Mouse (Mus musculus) layer of hippocampus, adult 11-12 months (tissue): ENCODE measurements at regions not wholly inside any gene's neighbourhood (a gene's known extent, or its start where the extent isn't known, plus 50 kb on each side); places are given as distances from the start of the nearest gene placed in this dataset.

Source experiments
- DNase-seq: peaks from one replicate; pipeline ENCODE4 v3.0.0; 2022; ENCODE audit warnings: low spot score

DNA sequence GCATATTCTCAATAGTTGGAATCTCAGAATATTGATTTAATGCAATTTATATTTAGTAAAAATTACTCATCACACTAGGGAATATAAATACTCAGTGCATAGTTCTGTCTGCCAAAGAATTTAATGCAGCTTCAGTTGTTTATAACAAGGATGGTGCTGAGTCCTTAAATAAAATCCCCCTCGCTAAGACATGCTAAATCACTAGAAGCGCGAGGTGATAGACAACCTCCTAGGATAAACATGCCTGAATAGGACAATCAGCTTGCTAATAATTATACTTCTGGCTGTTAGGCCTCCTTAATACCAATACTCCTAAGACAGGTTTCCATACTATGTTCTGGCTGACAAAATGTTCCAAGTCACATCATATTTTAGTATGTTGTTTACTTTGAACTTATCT lies 3650.0 kb downstream of the 9330182O14Rik start:
- DNase-seq, result no peak

DNA sequence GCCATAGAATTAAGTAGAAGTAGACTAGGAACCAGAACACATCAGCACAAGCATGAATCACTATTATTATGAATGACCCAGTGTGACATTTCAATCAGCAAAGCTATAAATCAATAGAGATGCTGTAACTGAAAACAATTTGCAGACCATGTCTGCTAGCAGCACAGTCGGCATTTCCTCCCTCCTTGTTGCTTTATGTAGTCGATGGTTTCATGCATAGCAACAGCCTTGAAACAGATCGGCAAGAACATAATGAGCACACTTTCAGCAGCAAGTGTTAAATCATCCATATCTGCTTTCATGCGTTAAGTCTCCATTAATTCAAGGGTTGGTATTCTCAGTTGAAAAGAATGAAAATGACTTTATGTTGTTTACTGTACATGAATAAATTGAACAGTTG lies 3669.2 kb downstream of the 9330182O14Rik start:
- DNase-seq, result no peak
